Mouse (Mus musculus) forebrain, embryonic 13.5 days (tissue): ENCODE data around the gene Dbndd2. TPM values are rescaled to one million over a fixed set of nuclear protein-coding genes. Genes with fewer than 3 reads are reported as not detected.

ENCODE experiments used
- ATAC-seq: fragments of 200-750 bp; cut with Nextera tagmentation; 2 replicates; pipeline ENCODE4 v1.8.0; 2017
- H3K27ac ChIP-seq: fragments of 300-500 bp; sonication (generic); 2 replicates; pipeline ENCODE4 v1.5.1; 2015; ENCODE audit warnings: inconsistent platforms, mild to moderate bottlenecking, moderate library complexity
- H3K27me3 ChIP-seq: fragments of 300-500 bp; sonication (generic); 2 replicates; pipeline ENCODE4 v1.6.1; 2015; ENCODE audit warnings: mild to moderate bottlenecking, inconsistent platforms
- H3K36me3 ChIP-seq: fragments of 300-500 bp; sonication (generic); 2 replicates; pipeline ENCODE4 v1.6.1; 2015; ENCODE audit warnings: mild to moderate bottlenecking, inconsistent platforms; ENCODE audit not compliant: poor library complexity, severe bottlenecking
- H3K4me1 ChIP-seq: fragments of 300-500 bp; sonication (generic); 2 replicates; pipeline ENCODE4 v1.6.1; 2015; ENCODE audit warnings: inconsistent platforms
- H3K4me2 ChIP-seq: fragments of 300-500 bp; sonication (generic); 2 replicates; pipeline ENCODE4 v1.6.1; 2015; ENCODE audit warnings: inconsistent platforms, mild to moderate bottlenecking, moderate library complexity
- H3K4me3 ChIP-seq: fragments of 300-500 bp; sonication (generic); 2 replicates; pipeline ENCODE4 v1.5.1; 2015; ENCODE audit warnings: mild to moderate bottlenecking, inconsistent platforms
- H3K9ac ChIP-seq: fragments of 300-500 bp; sonication (generic); 2 replicates; pipeline ENCODE4 v1.6.1; 2015; ENCODE audit warnings: mild to moderate bottlenecking, inconsistent platforms
- H3K9me3 ChIP-seq: fragments of 300-500 bp; sonication (generic); replicated peaks from 2 replicates; pipeline ENCODE4 v1.6.1; 2016; ENCODE audit warnings: inconsistent platforms
- WGBS: fragments of 180-500 bp; shearing (Covaris S2); methylation state at CpG from one replicate; pipeline ENCODE4 v1.1.7; 2015; 5-methylcytosine and 5-hydroxymethylcytosine counted together
- polyA plus RNA-seq: library from polyadenylated mRNA; unstranded; fragments of >200 nt; fragmentation: Nextera tagmentation; extraction: Ambion mirVana; gene quantifications from 2 replicates; pipeline ENCODE4 v1.2.1, GENCODE M21; 2015

The Dbndd2 gene
- polyA plus RNA-seq, 1 experiment from 2014 or later = 6.3 TPM

GRCm38 (mm10) chr2:164444701-164445100 is 41.2 kb upstream of the Dbndd2 start:
- H3K4me2 ChIP-seq = no peak overlapping the region
- no peak overlapping the region for H3K4me3 ChIP-seq
- H3K27ac ChIP-seq = no peak overlapping the region
- WGBS = 87% methylated on average over 2 of the region's 2 CpGs
- no peak overlapping the region for H3K9ac ChIP-seq
- H3K9me3 ChIP-seq = no peaks in the 10 kb centered on the region
- peaks cover 27% of the 10 kb centered on the region for H3K4me1 ChIP-seq
- no peaks in the 10 kb centered on the region for H3K36me3 ChIP-seq
- peaks cover 14% of the 10 kb centered on the region for H3K27me3 ChIP-seq
- no peak for ATAC-seq

GRCm38 (mm10) chr2:164445399-164446085 is 40.4 kb upstream of the Dbndd2 start:
- no peaks in the 10 kb centered on the region for H3K9me3 ChIP-seq
- peaks cover 27% of the 10 kb centered on the region for H3K4me1 ChIP-seq
- H3K36me3 ChIP-seq = no peaks in the 10 kb centered on the region
- no peak overlapping the region for H3K4me2 ChIP-seq
- no peak for ATAC-seq
- 88% methylated on average over 3 of the region's 3 CpGs for WGBS
- H3K9ac ChIP-seq = no peak overlapping the region
- peaks cover 14% of the 10 kb centered on the region for H3K27me3 ChIP-seq
- no peak overlapping the region for H3K4me3 ChIP-seq
- H3K27ac ChIP-seq = no peak overlapping the region

- Histone ChIP-seq H3K27me3 (peaks cover 12% of the 10 kb centered on the region), H3K4me1 (peaks cover 27% of the 10 kb centered on the region), H3K36me3 (no peaks in the 10 kb centered on the region), H3K4me3 (no peak overlapping the region), H3K9me3 (no peaks in the 10 kb centered on the region), H3K9ac (no peak overlapping the region), H3K4me2 (no peak overlapping the region), H3K27ac (no peak overlapping the region)
- ATAC-seq = no peak
- 76% methylated on average over 3 of the region's 3 CpGs for WGBS
Measured at GRCm38 (mm10) chr2:164446086-164446469, 39.8 kb upstream of the Dbndd2 start.

- ATAC-seq = no peak
- Histone ChIP-seq H3K4me1 (peaks cover 7% of the 10 kb centered on the region), H3K9ac (no peak overlapping the region), H3K36me3 (no peaks in the 10 kb centered on the region), H3K4me3 (no peak overlapping the region), H3K9me3 (no peaks in the 10 kb centered on the region), H3K27ac (no peak overlapping the region), H3K4me2 (no peak overlapping the region), H3K27me3 (0 out of 2 replicates have a peak, but pooled peaks cover 1% of the 10 kb centered on the region)
- WGBS = 100% methylated on average over 1 of the region's 1 CpGs
Measured at GRCm38 (mm10) chr2:164448140-164448539, 37.8 kb upstream of the Dbndd2 start.

GRCm38 (mm10) chr2:164448921-164449320 is 37.0 kb upstream of the Dbndd2 start:
- Histone ChIP-seq H3K36me3 (no peaks in the 10 kb centered on the region), H3K9me3 (no peaks in the 10 kb centered on the region), H3K27me3 (0 out of 2 replicates have a peak, but pooled peaks cover 2% of the 10 kb centered on the region), H3K27ac (no peak overlapping the region), H3K9ac (no peak overlapping the region), H3K4me2 (no peak overlapping the region), H3K4me1 (no peaks in the 10 kb centered on the region), H3K4me3 (no peak overlapping the region)
- no peak for ATAC-seq
- 77% methylated on average over 5 of the region's 5 CpGs for WGBS

- 89% methylated on average over 14 of the region's 14 CpGs for WGBS
Measured at GRCm38 (mm10) chr2:164449341-164450042, 36.4 kb upstream of the Dbndd2 start.

GRCm38 (mm10) chr2:164452000-164452676 is 33.8 kb upstream of the Dbndd2 start:
- ATAC-seq = no peak
- H3K36me3 ChIP-seq = no peaks in the 10 kb centered on the region
- no peaks in the 10 kb centered on the region for H3K9me3 ChIP-seq
- no peak overlapping the region for H3K4me3 ChIP-seq
- 49% methylated on average over 11 of the region's 13 CpGs for WGBS
- no peak overlapping the region for H3K9ac ChIP-seq
- peaks cover 7% of the 10 kb centered on the region for H3K4me1 ChIP-seq
- no peak overlapping the region for H3K4me2 ChIP-seq
- H3K27ac ChIP-seq = no peak overlapping the region
- 0 out of 2 replicates have a peak, but pooled peaks cover 2% of the 10 kb centered on the region for H3K27me3 ChIP-seq

More at GRCm38 (mm10) chr2:164449341-164450042, 36.4 kb upstream of the Dbndd2 start:
- Histone ChIP-seq H3K9me3 (no peaks in the 10 kb centered on the region), H3K27ac (no peak overlapping the region), H3K9ac (no peak overlapping the region), H3K4me3 (no peak overlapping the region), H3K4me2 (no peak overlapping the region), H3K4me1 (no peaks in the 10 kb centered on the region), H3K36me3 (no peaks in the 10 kb centered on the region), H3K27me3 (0 out of 2 replicates have a peak, but pooled peaks cover 2% of the 10 kb centered on the region)
- ATAC-seq = no peak

GRCm38 (mm10) chr2:164453047-164453757 is 32.7 kb upstream of the Dbndd2 start:
- WGBS = 85% methylated on average over 14 of the region's 14 CpGs
- ATAC-seq = no peak

GRCm38 (mm10) chr2:164453887-164454500 is 31.9 kb upstream of the Dbndd2 start:
- Histone ChIP-seq H3K4me2 (no peak overlapping the region), H3K9ac (no peak overlapping the region), H3K4me1 (peaks cover 7% of the 10 kb centered on the region), H3K27me3 (0 out of 2 replicates have a peak, but pooled peaks cover 2% of the 10 kb centered on the region), H3K4me3 (no peak overlapping the region), H3K27ac (no peak overlapping the region), H3K36me3 (no peaks in the 10 kb centered on the region), H3K9me3 (no peaks in the 10 kb centered on the region)
- 77% methylated on average over 7 of the region's 7 CpGs for WGBS
- no peak for ATAC-seq

More at GRCm38 (mm10) chr2:164453047-164453757, 32.7 kb upstream of the Dbndd2 start:
- Histone ChIP-seq H3K27me3 (0 out of 2 replicates have a peak, but pooled peaks cover 2% of the 10 kb centered on the region), H3K4me3 (no peak overlapping the region), H3K4me1 (peaks cover 7% of the 10 kb centered on the region), H3K9ac (no peak overlapping the region), H3K9me3 (no peaks in the 10 kb centered on the region), H3K27ac (no peak overlapping the region), H3K36me3 (no peaks in the 10 kb centered on the region), H3K4me2 (no peak overlapping the region)

- Histone ChIP-seq H3K36me3 (no peaks in the 10 kb centered on the region), H3K4me1 (peaks cover 7% of the 10 kb centered on the region), H3K9me3 (no peaks in the 10 kb centered on the region), H3K4me3 (no peak overlapping the region), H3K4me2 (no peak overlapping the region), H3K9ac (no peak overlapping the region), H3K27me3 (0 out of 2 replicates have a peak, but pooled peaks cover 2% of the 10 kb centered on the region), H3K27ac (no peak overlapping the region)
- 80% methylated on average over 10 of the region's 10 CpGs for WGBS
- ATAC-seq = no peak
Measured at GRCm38 (mm10) chr2:164454846-164455245, 31.1 kb upstream of the Dbndd2 start.

GRCm38 (mm10) chr2:164455421-164456190 is 30.3 kb upstream of the Dbndd2 start:
- WGBS = 81% methylated on average over 6 of the region's 6 CpGs

More at GRCm38 (mm10) chr2:164455421-164456190, 30.3 kb upstream of the Dbndd2 start:
- Histone ChIP-seq H3K4me2 (no peak overlapping the region), H3K4me1 (peaks cover 7% of the 10 kb centered on the region), H3K4me3 (no peak overlapping the region), H3K9ac (no peak overlapping the region), H3K36me3 (no peaks in the 10 kb centered on the region), H3K27me3 (0 out of 2 replicates have a peak, but pooled peaks cover 2% of the 10 kb centered on the region), H3K27ac (no peak overlapping the region), H3K9me3 (no peaks in the 10 kb centered on the region)
- ATAC-seq = no peak
